Mouse (Mus musculus): ENCODE data around the gene Abcc8. TPM values are rescaled to one million over a fixed set of nuclear protein-coding genes. Genes with fewer than 3 reads are reported as not detected.

The Abcc8 gene
- polyA plus RNA-seq, 1 experiment = not detected

GRCm38 (mm10) chr7:46210276-46210675, 30.4 kb upstream of the Abcc8 start:
- H3K79me3 ChIP-seq (ENCODE audit: low read depth) = no peaks in the 10 kb centered on the region
- no peaks in the 10 kb centered on the region for H3K79me2 ChIP-seq (ENCODE audit: control insufficient read depth, insufficient read depth)
- H3ac ChIP-seq (ENCODE audit: control insufficient read depth, insufficient read length, low read depth) = no peak overlapping the region
- no peak overlapping the region for H3K4me3 ChIP-seq (ENCODE audit: insufficient read depth, poor library complexity, severe bottlenecking)
- H3K27me3 ChIP-seq (ENCODE audit: control insufficient read depth, insufficient read depth, insufficient read length) = peaks cover 61% of the 10 kb centered on the region
- TF ChIP-seq MYOG (IDR thresholded peaks at IDR 0.05; ENCODE audit: control insufficient read depth, extremely low read depth, insufficient read length) = no peak
- no peak for TF ChIP-seq CTCF (IDR thresholded peaks at IDR 0.05; ENCODE audit: control insufficient read depth, insufficient read depth, insufficient read length)
- TF ChIP-seq USF1 (IDR thresholded peaks at IDR 0.05; ENCODE audit: low read depth) = no peak
- TF ChIP-seq FOSL1 (IDR thresholded peaks at IDR 0.05; ENCODE audit: insufficient read depth, low read length, poor library complexity, severe bottlenecking) = no peak
- no peak for TF ChIP-seq MYOD1 (IDR thresholded peaks at IDR 0.05; ENCODE audit: control insufficient read depth, insufficient read length, low read depth)
- no peak for TF ChIP-seq MAX (IDR thresholded peaks at IDR 0.05)
- TF ChIP-seq CEBPB (IDR thresholded peaks at IDR 0.05; ENCODE audit: low read depth) = no peak
- H3K36me3 ChIP-seq (ENCODE audit: control insufficient read depth, insufficient read depth) = no peaks in the 10 kb centered on the region

GRCm38 (mm10) chr7:46208131-46208530, 28.3 kb upstream of the Abcc8 start:
- no peaks in the 10 kb centered on the region for H3K36me3 ChIP-seq (ENCODE audit: control insufficient read depth, insufficient read depth)
- H3K79me2 ChIP-seq (ENCODE audit: control insufficient read depth, insufficient read depth) = no peaks in the 10 kb centered on the region
- TF ChIP-seq CEBPB (IDR thresholded peaks at IDR 0.05; ENCODE audit: low read depth) (no peak), USF1 (IDR thresholded peaks at IDR 0.05; ENCODE audit: low read depth) (no peak), MAX (IDR thresholded peaks at IDR 0.05) (no peak), MYOD1 (IDR thresholded peaks at IDR 0.05; ENCODE audit: control insufficient read depth, insufficient read length, low read depth) (no peak), FOSL1 (IDR thresholded peaks at IDR 0.05; ENCODE audit: insufficient read depth, low read length, poor library complexity, severe bottlenecking) (no peak), CTCF (IDR thresholded peaks at IDR 0.05; ENCODE audit: control insufficient read depth, insufficient read depth, insufficient read length) (no peak), MYOG (IDR thresholded peaks at IDR 0.05; ENCODE audit: control insufficient read depth, extremely low read depth, insufficient read length) (no peak)
- no peak overlapping the region for H3ac ChIP-seq (ENCODE audit: control insufficient read depth, insufficient read length, low read depth)
- peaks cover 51% of the 10 kb centered on the region for H3K27me3 ChIP-seq (ENCODE audit: control insufficient read depth, insufficient read depth, insufficient read length)
- H3K79me3 ChIP-seq (ENCODE audit: low read depth) = no peaks in the 10 kb centered on the region
- no peak overlapping the region for H3K4me3 ChIP-seq (ENCODE audit: insufficient read depth, poor library complexity, severe bottlenecking)

- Histone ChIP-seq H3K79me3 (ENCODE audit: low read depth) (no peaks in the 10 kb centered on the region), H3K27me3 (ENCODE audit: control insufficient read depth, insufficient read depth, insufficient read length) (peaks cover 36% of the 10 kb centered on the region), H3K4me3 (ENCODE audit: insufficient read depth, poor library complexity, severe bottlenecking) (no peak overlapping the region), H3K36me3 (ENCODE audit: control insufficient read depth, insufficient read depth) (no peaks in the 10 kb centered on the region), H3ac (ENCODE audit: control insufficient read depth, insufficient read length, low read depth) (no peak overlapping the region), H3K79me2 (ENCODE audit: control insufficient read depth, insufficient read depth) (no peaks in the 10 kb centered on the region)
- TF ChIP-seq MAX (IDR thresholded peaks at IDR 0.05) = no peak
- TF ChIP-seq CEBPB (IDR thresholded peaks at IDR 0.05; ENCODE audit: low read depth) = no peak
- TF ChIP-seq MYOG (IDR thresholded peaks at IDR 0.05; ENCODE audit: control insufficient read depth, extremely low read depth, insufficient read length) = no peak
- TF ChIP-seq MYOD1 (IDR thresholded peaks at IDR 0.05; ENCODE audit: control insufficient read depth, insufficient read length, low read depth) = no peak
These were observed 24.9 kb upstream of the Abcc8 start for GRCm38 (mm10) chr7:46204775-46205174.

- Histone ChIP-seq H3K79me2 (ENCODE audit: control insufficient read depth, insufficient read depth) (no peaks in the 10 kb centered on the region), H3ac (ENCODE audit: control insufficient read depth, insufficient read length, low read depth) (no peak overlapping the region), H3K36me3 (ENCODE audit: control insufficient read depth, insufficient read depth) (no peaks in the 10 kb centered on the region), H3K27me3 (ENCODE audit: control insufficient read depth, insufficient read depth, insufficient read length) (peaks cover 36% of the 10 kb centered on the region), H3K4me3 (ENCODE audit: insufficient read depth, poor library complexity, severe bottlenecking) (no peak overlapping the region), H3K79me3 (ENCODE audit: low read depth) (no peaks in the 10 kb centered on the region)
- TF ChIP-seq CTCF (IDR thresholded peaks at IDR 0.05; ENCODE audit: control insufficient read depth, insufficient read depth, insufficient read length) = no peak
- no peak for TF ChIP-seq USF1 (IDR thresholded peaks at IDR 0.05; ENCODE audit: low read depth)
- no peak for TF ChIP-seq MYOD1 (IDR thresholded peaks at IDR 0.05; ENCODE audit: control insufficient read depth, insufficient read length, low read depth)
- TF ChIP-seq MAX (IDR thresholded peaks at IDR 0.05) = no peak
- TF ChIP-seq FOSL1 (IDR thresholded peaks at IDR 0.05; ENCODE audit: insufficient read depth, low read length, poor library complexity, severe bottlenecking) = no peak
- no peak for TF ChIP-seq MYOG (IDR thresholded peaks at IDR 0.05; ENCODE audit: control insufficient read depth, extremely low read depth, insufficient read length)
- no peak for TF ChIP-seq CEBPB (IDR thresholded peaks at IDR 0.05; ENCODE audit: low read depth)
These were observed 24.2 kb upstream of the Abcc8 start for GRCm38 (mm10) chr7:46204046-46204471.

- no peaks in the 10 kb centered on the region for H3K79me3 ChIP-seq (ENCODE audit: low read depth)
- H3K79me2 ChIP-seq (ENCODE audit: control insufficient read depth, insufficient read depth) = no peaks in the 10 kb centered on the region
- no peak overlapping the region for H3ac ChIP-seq (ENCODE audit: control insufficient read depth, insufficient read length, low read depth)
- no peak overlapping the region for H3K4me3 ChIP-seq (ENCODE audit: insufficient read depth, poor library complexity, severe bottlenecking)
- peaks cover 36% of the 10 kb centered on the region for H3K27me3 ChIP-seq (ENCODE audit: control insufficient read depth, insufficient read depth, insufficient read length)
- no peaks in the 10 kb centered on the region for H3K36me3 ChIP-seq (ENCODE audit: control insufficient read depth, insufficient read depth)
- TF ChIP-seq CEBPB (IDR thresholded peaks at IDR 0.05; ENCODE audit: low read depth) = no peak
- no peak for TF ChIP-seq CTCF (IDR thresholded peaks at IDR 0.05; ENCODE audit: control insufficient read depth, insufficient read depth, insufficient read length)
- TF ChIP-seq MYOG (IDR thresholded peaks at IDR 0.05; ENCODE audit: control insufficient read depth, extremely low read depth, insufficient read length) = no peak
- TF ChIP-seq MYOD1 (IDR thresholded peaks at IDR 0.05; ENCODE audit: control insufficient read depth, insufficient read length, low read depth) = no peak
- no peak for TF ChIP-seq MAX (IDR thresholded peaks at IDR 0.05)
- no peak for TF ChIP-seq FOSL1 (IDR thresholded peaks at IDR 0.05; ENCODE audit: insufficient read depth, low read length, poor library complexity, severe bottlenecking)
- TF ChIP-seq USF1 (IDR thresholded peaks at IDR 0.05; ENCODE audit: low read depth) = no peak
These were observed 21.8 kb upstream of the Abcc8 start for GRCm38 (mm10) chr7:46201649-46202048.

GRCm38 (mm10) chr7:46200021-46200420, 20.2 kb upstream of the Abcc8 start:
- no peak overlapping the region for H3K4me3 ChIP-seq (ENCODE audit: insufficient read depth, poor library complexity, severe bottlenecking)
- no peaks in the 10 kb centered on the region for H3K79me3 ChIP-seq (ENCODE audit: low read depth)
- no peak for TF ChIP-seq MYOG (IDR thresholded peaks at IDR 0.05; ENCODE audit: control insufficient read depth, extremely low read depth, insufficient read length)
- TF ChIP-seq CTCF (IDR thresholded peaks at IDR 0.05; ENCODE audit: control insufficient read depth, insufficient read depth, insufficient read length) = no peak
- no peak for TF ChIP-seq MAX (IDR thresholded peaks at IDR 0.05)
- TF ChIP-seq CEBPB (IDR thresholded peaks at IDR 0.05; ENCODE audit: low read depth) = no peak
- TF ChIP-seq MYOD1 (IDR thresholded peaks at IDR 0.05; ENCODE audit: control insufficient read depth, insufficient read length, low read depth) = no peak
- no peak for TF ChIP-seq USF1 (IDR thresholded peaks at IDR 0.05; ENCODE audit: low read depth)
- no peaks in the 10 kb centered on the region for H3K36me3 ChIP-seq (ENCODE audit: control insufficient read depth, insufficient read depth)
- H3K79me2 ChIP-seq (ENCODE audit: control insufficient read depth, insufficient read depth) = no peaks in the 10 kb centered on the region
- no peak overlapping the region for H3ac ChIP-seq (ENCODE audit: control insufficient read depth, insufficient read length, low read depth)
- H3K27me3 ChIP-seq (ENCODE audit: control insufficient read depth, insufficient read depth, insufficient read length) = peaks cover 46% of the 10 kb centered on the region
